Mouse (Mus musculus): ENCODE data around the gene Zc3h10.

GRCm38 (mm10) chr10:128546787-128547186 lies 787 bp downstream of the Zc3h10 start:
- TF ChIP-seq CTCF (IDR thresholded peaks at IDR 0.05; ENCODE audit: control insufficient read depth, insufficient read depth, low read length) (no peak), POLR2A (IDR thresholded peaks at IDR 0.05; ENCODE audit: borderline replicate concordance, control insufficient read depth, low read depth, low read length) (no peak)

Data from bone marrow, adult 2 months (tissue).